Mouse (Mus musculus) spleen, embryonic (tissue): ENCODE data around the gene Morc2a.

Experiments
- CTCF ChIA-PET: fragments of 350-600 bp; sonication (Branson Sonifier 250); formaldehyde crosslinking; loops from one replicate; lab custom pipeline; 2022; lab: Charles Lee

Gene Morc2a

DNA sequence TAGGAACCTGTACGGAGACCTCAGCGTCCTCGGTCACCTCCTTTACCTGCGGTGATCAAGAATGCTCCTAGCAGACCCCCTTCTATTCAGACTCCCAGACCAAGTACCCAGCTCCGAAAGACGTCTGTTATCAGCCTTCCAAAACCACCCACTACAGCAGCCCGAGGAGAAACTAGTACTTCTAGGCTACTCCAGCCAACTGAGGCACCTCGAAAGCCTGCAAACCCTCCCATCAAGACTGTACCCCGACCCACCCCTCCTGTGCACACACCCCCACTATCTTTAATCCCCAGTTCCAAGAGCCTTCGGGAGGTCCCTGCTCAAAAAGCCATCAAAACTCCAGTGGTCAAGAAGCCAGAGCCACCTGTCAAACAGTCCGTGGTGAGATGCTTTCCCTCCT is 34.7 kb downstream of the Morc2a start:
- CTCF ChIA-PET = no interaction called here

DNA sequence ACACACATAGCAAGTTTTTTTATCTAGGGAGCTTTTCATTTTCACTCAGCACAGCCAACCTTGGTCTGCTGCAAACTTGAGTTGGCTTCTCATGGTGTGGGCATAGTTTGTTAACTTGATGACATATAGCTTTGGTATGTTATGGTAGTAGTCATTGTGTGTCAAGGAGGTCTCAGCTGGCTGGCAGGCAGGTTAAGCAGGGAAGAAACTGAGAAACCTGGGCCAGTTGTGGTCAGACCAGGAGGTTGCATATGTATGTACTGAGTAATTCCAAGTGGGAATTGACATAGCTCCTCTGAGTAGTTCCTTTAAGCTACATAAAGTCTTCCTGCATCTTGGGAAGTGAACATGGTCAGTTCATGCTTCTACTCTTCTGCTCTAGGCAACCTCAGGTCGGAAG is 35.2 kb downstream of the Morc2a start:
- CTCF ChIA-PET = no interaction called here

DNA sequence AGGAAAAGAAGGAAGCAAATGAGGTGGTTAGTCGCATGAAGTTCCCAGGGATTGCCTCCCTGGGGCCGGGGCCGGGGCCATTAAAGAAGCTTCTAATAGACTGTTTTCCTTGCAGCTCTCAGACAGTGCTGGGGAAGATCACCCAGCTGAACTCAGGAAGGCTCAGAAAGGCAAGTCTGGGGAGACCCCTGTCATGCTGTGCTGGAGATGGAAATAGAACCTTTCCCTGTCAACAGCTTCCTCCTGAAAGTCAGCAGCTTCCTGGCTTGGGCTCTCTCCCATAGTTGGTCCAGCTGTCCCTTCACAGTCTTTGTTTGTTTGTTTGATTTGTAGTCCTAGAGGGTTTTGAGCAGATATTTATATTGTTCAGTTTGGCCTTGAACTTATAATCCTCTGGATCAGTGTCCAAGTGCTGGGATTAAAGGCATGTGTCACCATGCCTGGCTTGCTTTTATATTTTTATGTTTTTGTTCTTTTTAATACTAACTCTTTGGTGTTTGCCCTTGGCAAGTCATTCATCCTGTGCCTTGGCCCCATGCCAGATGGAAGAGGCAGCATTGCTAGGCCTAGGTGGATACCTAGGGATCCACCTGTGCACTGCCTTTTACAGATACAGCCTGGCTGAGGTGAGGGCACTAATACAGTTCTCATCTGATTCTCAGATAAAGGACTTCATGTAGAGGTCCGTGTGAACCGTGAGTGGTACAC is 35.9 kb downstream of the Morc2a start:
- CTCF ChIA-PET = no interaction called here

DNA sequence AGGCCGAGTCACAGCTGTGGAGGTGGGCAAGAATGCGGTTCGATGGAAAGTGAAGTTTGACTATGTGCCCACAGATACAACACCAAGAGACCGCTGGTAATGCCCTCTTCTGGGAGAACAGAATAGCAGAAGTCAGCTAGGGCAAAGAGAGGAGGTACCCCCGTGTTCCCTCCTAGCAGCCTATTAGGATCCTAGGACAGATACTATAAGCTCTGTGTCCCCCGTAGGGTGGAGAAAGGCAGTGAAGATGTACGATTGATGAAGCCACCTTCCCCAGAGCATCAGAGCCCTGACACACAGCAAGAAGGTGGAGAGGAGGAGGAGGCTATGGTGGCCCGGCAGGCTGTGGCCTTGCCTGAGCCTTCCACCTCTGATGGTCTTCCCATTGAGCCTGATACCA is 36.4 kb downstream of the Morc2a start:
- CTCF ChIA-PET = no interaction called here

DNA sequence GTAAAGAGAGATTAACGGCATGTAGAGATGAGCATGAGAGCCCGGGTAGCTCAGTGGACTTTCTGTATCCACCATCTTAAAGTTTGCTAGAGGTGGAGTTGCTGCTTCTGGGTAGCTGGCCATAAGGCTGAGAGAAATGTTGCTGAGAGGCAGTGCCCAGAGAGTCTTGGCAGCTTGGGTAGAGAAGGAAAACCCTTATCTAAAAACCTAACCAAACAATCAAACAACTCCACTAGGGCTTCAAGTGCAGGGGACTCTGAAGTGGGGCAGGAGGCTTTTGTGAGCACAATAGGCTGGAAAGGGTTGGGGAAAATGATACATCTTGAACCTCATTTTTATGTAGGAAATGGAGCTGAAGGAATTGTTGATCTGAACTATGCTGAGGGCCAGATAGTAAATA is 37.3 kb downstream of the Morc2a start:
- CTCF ChIA-PET = no interaction called here

DNA sequence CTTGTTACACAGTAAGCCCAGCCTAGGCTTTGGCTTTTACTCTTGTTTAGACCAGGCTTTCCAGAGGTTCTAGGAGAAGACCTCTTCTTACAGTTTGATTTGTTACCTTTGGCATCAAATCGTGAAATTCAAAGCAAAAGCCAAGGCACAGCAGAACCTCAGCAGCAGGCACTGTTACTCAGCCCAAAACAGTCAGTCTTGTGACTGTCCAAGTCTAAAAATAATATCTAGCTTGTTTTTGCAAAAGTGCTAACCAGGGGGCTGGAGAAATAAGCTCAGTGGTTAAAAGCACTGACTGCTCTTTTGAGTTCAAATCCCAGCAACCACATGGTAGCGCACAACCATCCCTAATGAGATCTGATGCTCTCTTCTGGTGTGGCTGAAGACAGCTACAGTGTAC is 37.9 kb downstream of the Morc2a start:
- CTCF ChIA-PET = no interaction called here

DNA sequence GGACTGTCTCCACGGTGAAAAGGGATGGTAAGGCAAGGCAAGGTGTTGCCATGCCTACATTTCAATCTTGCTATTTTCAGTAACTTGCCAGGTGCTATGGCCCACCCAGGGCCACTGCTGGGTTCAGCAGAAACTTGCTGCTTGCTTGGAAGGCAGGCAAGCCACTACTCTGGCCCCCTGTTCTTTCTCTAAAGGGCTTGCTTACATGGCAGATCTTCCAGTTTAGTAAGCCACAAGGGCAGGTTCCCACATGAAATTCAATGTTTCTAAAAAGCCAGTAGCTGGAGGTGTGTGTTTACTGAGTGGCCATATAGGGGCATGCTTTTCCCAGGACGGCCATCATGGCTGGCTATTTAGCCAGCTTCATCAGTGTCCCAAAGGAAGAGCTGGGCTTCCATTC is 42.8 kb downstream of the Morc2a start:
- CTCF ChIA-PET = interaction anchor here (0.5 kb wide), 1 partner anchor 140 kb away, joined by 3 read pairs; no protein-coding TSS in a partner anchor

DNA sequence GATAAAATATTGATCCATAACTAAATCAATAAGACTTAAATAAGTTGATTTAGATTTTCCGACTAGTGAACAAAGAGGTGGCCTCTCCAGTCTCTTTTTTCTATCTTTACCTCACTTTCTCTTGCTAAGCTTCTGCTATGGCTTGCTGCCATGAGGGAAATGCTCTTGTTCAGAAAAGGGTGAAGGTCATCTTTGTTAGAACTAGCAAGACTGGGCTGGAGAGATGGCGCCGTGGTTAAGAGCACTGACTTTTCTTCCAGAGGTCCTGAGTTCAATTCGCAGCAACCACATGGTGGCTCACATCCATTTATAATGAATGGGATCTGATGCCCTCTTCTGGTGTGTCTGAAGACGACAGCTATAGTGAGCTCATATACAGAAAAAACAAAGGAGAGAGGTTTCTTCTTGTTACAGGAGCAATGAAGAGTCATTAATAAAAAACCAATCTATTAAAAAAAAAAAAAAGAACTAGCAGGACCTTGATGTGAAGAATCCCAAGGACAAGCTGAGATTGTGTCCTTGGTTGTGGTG is 47.2 kb downstream of the Morc2a start:
- CTCF ChIA-PET = interaction anchor here (1.3 kb wide), 1 partner anchor 10 kb away, joined by 4 read pairs; no protein-coding TSS in a partner anchor

DNA sequence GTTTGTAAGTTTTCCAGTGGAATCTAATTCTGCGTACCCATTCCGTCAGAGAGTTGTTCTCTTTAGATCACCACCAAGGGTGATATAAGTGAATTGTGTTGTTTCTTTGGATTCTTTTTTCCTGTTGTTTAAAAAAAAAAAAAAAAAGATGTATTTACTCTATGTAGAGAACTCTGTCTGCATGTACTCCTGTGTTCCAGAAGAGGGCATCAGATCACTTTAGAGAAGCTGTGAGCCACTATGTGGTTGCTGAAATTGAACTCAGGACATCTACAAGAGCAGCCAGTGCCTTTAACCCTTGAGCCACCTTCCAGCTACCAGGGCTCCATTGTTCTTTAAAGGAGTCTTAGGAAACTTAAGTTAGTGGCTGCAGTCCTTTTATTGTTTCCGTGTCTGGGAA is 48.5 kb downstream of the Morc2a start:
- CTCF ChIA-PET = interaction anchor here (0.6 kb wide), 1 partner anchor 99 kb away, joined by 4 read pairs; no protein-coding TSS in a partner anchor

DNA sequence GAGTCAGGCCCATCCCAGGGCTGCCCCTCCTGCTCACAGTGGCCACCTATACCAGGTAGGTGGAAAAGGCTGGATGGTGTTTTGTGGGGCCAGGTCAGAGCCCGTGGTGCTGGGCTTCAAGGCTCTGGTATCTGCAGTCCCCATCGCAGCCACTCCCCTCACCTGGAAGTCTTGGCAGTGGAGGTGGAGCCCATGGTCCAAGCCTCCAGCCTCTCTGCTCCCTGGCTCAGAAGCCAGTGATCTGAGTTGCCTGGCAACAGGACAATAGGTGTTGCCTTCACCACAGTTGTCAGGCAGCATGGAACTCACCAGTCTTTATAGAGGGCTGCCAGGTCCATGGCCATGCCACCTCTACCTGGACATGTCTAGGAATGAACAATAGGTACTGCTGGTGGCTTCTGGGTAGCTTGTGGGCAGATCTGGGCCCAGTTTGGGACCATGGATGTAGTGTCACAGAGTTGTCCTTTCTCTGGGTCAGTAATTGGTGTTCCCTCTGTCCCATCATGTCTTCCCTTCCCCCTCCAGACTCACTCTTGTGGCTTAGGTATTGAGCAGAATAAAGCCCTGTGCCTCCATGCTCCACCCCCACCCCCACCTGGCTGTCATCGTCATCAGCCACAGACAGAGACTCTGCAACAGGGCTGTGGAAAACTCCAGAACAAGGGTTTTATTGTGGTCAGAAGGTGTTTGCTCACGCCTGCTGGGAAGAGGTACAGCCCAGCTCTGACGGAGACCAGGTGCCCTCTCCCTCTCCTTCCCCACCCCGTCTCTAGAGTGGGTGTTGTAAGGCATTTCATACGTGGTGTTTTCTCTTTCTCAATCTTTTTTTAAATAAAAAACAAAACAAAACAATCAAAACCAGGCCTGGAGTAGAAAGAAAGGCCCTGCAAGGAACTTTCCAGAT is 54.4 kb downstream of the Morc2a start:
- CTCF ChIA-PET = no interaction called here

DNA sequence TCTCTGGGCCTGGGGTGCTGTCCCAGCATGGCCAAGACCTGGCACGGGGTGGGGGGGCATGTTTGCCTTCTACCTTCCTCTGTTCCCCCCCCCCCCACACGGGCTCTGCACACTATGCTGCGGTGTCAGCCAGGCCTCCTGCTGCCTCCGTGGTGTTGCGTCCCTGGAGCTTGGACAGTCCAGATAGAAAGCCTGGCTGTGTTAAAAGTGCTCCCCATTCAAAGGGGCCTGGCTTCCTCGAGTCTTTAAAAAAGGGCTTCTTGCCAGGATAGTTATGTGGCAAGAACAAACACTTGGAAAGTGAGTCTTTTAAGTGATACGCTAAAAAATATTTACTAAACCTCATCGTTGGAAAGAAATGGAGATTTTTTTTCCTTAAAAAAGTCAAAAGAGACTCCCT is 55.4 kb downstream of the Morc2a start:
- CTCF ChIA-PET = no interaction called here

DNA sequence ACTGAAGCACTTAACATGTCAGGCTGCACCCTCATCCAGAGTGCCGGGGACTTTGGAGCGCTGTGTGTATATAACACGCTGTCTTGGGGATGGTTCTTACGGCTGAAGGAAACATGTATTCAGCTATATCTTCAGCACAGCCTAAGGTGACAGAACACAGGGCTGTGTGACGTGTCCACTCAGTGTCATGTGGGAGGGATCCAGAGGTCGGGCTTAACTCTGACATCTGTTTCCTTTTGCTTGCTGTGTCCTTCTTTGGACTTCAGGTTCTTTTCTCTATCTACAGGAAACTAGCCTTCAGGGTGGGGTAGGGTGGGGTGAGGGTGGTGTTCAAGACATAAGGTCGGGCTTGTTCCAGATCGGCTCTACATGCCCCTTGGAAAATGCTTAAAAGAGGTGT is 58.1 kb downstream of the Morc2a start:
- CTCF ChIA-PET = no interaction called here

DNA sequence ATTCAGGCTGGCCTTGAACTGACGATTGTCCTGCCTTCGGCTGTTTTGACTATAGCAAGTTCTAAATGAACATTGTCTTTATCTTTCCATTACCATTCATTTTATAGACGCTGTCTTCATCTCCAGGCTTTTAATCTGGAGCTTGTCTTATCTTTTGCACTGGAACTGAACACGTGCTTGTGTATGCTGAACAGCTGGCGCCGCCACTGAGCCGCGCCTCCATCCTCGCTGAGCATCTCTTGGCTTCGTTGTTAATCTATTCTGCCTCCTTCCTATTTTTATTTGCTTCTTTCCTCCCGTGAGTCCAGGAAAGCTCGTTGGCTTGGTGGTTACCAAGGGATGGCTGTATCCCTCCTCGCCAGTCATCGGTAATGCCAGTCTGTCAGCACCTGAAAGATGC is 61.2 kb downstream of the Morc2a start:
- CTCF ChIA-PET = no interaction called here

DNA sequence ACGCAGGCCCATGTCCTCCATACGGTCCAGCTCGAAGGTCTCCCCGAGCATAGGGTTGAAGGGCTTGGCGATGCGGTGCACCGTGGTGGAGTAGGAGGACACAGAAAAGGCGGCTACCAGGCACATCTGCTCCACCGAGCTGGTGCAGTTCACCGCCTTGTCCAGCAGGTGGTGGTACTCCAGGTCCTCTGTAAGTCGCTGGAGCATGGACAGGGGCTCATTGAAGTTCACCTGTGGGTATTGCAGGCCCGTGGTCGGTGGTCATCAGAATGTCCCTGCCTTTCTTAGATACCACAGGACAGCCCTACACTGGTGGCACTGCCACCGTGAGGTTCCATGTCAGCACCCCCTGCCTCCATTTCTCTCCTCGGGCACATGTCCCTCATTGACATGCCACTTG is 65.5 kb downstream of the Morc2a start:
- CTCF ChIA-PET = no interaction called here

DNA sequence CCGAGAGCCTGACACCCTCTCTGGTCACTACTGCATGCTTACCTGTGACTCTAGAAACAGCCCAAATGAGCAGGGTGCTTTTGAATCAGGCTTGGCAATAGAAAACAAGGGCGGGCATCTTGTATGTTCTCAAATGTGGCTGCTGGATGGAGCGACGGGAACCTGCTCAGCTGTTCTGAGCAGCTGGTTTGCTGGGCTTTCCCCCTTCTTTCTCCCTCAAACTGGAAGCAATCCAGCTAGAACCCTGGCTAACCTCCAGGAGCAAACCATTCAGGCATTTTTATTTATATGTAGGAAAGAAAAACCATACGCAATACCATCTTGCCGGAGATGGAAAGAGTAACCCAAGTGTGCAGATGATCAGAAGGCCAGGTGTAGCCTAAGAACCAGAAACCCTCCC is 67.7 kb downstream of the Morc2a start:
- CTCF ChIA-PET = no interaction called here

DNA sequence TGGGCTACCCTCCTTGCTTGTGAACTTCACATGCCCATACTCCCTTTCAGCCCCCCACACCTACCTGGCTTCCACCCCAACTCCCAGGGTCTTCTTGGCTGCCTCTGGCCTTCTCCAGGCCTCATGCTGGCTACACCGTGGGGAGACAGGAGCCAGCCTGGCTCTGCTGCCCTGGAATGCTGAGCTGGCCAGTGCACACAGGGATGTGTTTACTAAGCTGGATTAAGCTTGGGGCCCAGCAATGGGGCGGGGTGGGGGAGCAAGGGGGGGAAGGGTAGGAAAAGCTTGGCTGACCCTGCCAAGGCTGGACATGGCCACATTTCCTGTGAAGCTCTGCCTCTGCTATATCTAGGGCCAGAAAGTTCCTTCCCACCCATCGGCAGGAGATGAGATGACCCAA is 73.0 kb downstream of the Morc2a start:
- CTCF ChIA-PET = no interaction called here

DNA sequence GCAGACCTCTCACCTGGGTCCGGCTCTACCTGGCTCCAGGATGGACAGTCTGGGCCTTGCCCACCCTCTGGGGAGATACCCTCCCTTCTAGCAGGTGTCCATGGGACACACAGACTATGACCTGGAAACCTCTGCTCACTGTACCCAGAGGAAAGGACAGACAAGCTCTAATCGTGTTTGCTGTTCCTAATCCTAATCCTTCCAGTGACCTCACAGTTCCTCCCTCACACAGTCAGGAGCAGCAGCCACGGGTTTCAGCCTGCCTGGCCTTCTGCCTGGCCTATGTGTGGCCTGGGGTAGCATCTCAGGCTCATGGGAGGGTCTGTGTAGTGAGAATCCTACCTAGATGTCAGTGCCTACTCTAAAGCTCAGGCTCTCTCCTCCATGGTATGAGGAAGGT is 73.9 kb downstream of the Morc2a start:
- CTCF ChIA-PET = no interaction called here

DNA sequence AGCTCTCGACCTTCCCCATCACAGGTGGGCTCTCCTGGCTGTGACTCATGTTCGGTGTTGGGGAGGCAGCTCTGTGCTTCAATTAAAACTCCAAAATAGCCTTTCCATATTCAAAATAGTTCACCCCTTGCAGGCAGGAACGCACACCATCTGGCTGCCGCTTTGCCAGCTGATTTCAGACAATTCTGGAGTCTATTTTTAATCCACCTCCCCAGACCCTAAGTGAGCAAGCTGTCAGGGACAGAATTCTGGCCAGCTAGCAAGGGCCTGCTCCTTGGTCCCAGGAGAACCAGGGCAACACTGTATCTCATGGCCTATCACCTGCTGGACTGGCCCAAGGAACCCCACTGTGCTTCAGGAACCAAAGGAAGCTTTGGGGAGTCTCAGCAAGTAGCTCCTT is 74.9 kb downstream of the Morc2a start:
- CTCF ChIA-PET = no interaction called here

DNA sequence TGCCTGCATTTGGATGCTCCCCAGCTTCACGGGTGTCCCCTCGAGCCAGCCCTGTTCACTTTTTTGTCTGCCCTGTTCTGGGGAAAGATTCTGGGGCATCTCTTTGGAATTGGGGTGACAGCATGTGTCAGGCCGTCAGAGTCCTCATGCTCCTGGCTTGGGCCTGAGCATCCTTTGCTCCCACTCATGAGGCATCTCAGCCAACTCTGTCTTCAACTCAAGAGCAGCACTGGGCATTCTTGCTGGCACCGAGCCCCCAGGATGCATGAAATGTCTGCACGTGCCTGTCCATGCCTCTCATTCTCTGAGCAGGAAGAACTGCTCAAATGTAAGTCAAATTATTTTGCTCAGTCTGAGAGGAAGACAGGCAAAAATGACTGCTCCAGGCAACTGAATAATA is 75.7 kb downstream of the Morc2a start:
- CTCF ChIA-PET = no interaction called here

DNA sequence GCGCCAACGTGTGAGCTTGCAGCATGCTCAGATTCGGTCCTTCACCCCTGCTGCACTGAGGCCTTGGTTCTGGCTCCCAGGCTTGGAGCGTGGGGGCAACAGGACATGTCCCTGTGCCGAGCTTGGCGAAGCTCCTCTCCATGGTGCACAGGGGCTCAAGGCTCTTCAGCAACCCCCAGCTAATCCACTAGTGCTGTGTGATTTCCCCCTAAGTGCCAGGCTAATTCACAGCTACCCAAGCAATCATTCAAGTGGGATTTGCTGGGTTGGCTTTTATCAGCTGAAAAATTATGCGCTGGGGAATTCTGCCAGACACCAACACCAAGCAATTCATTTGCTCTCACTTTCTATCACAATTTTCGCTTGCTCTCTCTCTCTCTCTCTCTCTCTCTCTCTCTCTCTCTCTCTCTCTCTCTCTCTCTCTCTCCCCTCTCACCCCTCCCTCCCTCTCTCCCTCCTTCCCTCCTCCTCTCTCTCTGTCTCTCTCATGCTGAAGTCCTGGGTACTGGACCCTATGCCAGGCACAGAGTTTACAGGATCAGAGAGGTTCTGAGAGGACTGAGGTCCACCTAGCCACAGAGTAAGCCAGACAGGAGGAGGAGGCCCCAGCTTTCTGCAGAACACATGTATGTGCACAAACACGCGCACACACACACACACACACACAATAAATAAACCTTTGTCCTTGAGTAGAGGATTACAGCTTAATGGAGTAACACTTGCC is 76.5 kb downstream of the Morc2a start:
- CTCF ChIA-PET = no interaction called here

DNA sequence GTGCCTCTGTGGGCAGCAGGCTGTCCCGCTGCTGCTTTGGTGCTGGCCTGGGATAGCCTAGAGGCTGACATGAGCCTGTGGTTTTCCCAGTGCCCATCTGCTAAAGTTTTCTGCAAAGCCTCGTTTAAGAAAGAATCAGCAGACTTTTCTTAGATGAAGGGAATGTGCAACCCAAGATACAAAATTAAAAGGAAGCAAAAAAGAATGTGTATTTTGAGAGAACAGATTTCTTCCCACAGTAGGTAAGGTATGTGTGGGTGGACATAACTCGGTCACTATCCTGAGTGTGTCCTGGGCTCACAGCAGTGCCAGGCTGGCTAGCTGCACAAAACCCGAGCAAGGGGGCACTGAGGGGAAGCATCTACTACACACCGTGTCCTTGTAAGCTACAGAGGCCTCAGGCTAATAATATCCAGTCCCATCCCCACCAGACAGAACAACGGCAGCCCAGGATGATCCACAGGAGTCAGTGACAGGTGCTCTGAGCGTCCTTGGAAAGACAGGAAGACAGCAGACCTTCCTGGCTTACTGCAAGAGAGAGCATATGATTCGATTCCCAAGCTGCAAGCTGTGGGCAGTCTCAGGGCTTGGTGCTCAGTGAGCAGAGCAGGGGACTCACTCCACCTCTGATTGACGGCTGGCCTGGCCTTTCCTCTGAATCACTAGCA is 78.6 kb downstream of the Morc2a start:
- CTCF ChIA-PET = no interaction called here

DNA sequence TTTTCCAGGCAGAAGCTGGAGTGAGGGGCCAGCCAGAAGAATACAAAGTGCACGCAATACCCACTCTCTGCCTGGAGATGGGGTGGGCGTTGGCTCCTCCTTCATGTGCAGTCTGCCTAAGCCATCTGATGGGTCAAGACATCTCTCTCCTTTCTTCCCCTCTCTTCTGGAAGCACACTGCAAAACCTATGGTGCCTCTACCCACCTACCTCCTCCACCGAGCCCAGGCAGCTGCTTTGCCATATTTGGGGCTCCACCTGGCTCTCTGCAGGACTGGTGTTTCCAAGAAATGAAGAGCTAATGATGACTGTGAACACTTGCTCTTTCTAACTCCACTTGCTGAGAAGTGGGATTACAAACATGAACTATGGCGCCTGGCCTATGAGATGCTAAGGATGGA is 82.5 kb downstream of the Morc2a start:
- CTCF ChIA-PET = no interaction called here
